Mouse (Mus musculus) lung, embryonic 16.5 days (tissue): Measurements from ENCODE around the gene Gm44502. TPM values are rescaled to one million over a fixed set of nuclear protein-coding genes. Genes with fewer than 3 reads are reported as not detected.

ENCODE experiments used
- ATAC-seq: fragments of 200-750 bp; cut with Nextera tagmentation; 2 replicates; pipeline ENCODE4 v1.8.0; 2017; ENCODE audit warnings: low read depth, mild to moderate bottlenecking, moderate library complexity
- H3K27ac ChIP-seq: fragments of 300-500 bp; sonication (generic); 2 replicates; pipeline ENCODE4 v1.5.1; 2014; ENCODE audit warnings: mild to moderate bottlenecking, control low read depth, low read length
- H3K27me3 ChIP-seq: fragments of 300-500 bp; sonication (generic); 2 replicates; pipeline ENCODE4 v1.6.1; 2014; ENCODE audit warnings: low read depth, low read length, mixed read lengths; ENCODE audit not compliant: control insufficient read depth, insufficient read depth
- H3K36me3 ChIP-seq: fragments of 300-500 bp; sonication (generic); 2 replicates; pipeline ENCODE4 v1.6.1; 2014; ENCODE audit warnings: low read length; ENCODE audit not compliant: control insufficient read depth, insufficient read depth
- H3K4me1 ChIP-seq: fragments of 300-500 bp; sonication (generic); replicated peaks from 2 replicates; pipeline ENCODE4 v1.6.1; 2014; ENCODE audit warnings: low read length, mixed read lengths; ENCODE audit not compliant: control insufficient read depth, insufficient read depth
- H3K4me2 ChIP-seq: fragments of 300-500 bp; sonication (generic); 2 replicates; pipeline ENCODE4 v1.6.1; 2014; ENCODE audit warnings: low read depth, low read length, control low read depth
- H3K4me3 ChIP-seq: fragments of 300-500 bp; sonication (generic); 2 replicates; pipeline ENCODE4 v1.5.1; 2014; ENCODE audit warnings: mild to moderate bottlenecking, low read length, control low read depth
- H3K9ac ChIP-seq: fragments of 300-500 bp; sonication (generic); 2 replicates; pipeline ENCODE4 v1.6.1; 2014; ENCODE audit warnings: low read length, control low read depth
- H3K9me3 ChIP-seq: fragments of 300-500 bp; sonication (generic); 2 replicates; pipeline ENCODE4 v1.6.1; 2016; ENCODE audit warnings: low read length; ENCODE audit not compliant: control insufficient read depth
- WGBS: fragments of 180-500 bp; shearing (Covaris S2); extraction: QIAGEN DNeasy Blood & Tissue Kit; methylation state at CpG from one replicate; pipeline ENCODE4 v1.1.7; 2014; 5-methylcytosine and 5-hydroxymethylcytosine counted together
- polyA plus RNA-seq: library from polyadenylated mRNA; unstranded; fragments of >200 nt; fragmentation: Nextera tagmentation; extraction: Ambion mirVana; gene quantifications from 2 replicates; pipeline ENCODE4 v1.2.1, GENCODE M21; 2015

Gene Gm44502
- polyA plus RNA-seq, 1 experiment from 2014 or later = not detected

GRCm38 (mm10) chr15:89376040-89376439 lies 53.5 kb downstream of the Gm44502 start:
- peaks cover 27% of the 10 kb centered on the region for H3K4me1 ChIP-seq
- 66% methylated on average over 7 of the region's 7 CpGs for whole genome bisulfite sequencing
- no peak overlapping the region for H3K4me3 ChIP-seq
- no peak overlapping the region for H3K4me2 ChIP-seq
- peaks cover 41% of the 10 kb centered on the region for H3K27me3 ChIP-seq
- H3K36me3 ChIP-seq = peaks cover 13% of the 10 kb centered on the region
- no peak overlapping the region for H3K9ac ChIP-seq
- H3K27ac ChIP-seq = no peak overlapping the region
- H3K9me3 ChIP-seq = no peaks in the 10 kb centered on the region
- ATAC-seq = no peak

GRCm38 (mm10) chr15:89374801-89375534 lies 54.5 kb downstream of the Gm44502 start:
- peaks cover 21% of the 10 kb centered on the region for H3K36me3 ChIP-seq
- peaks cover 37% of the 10 kb centered on the region for H3K27me3 ChIP-seq
- WGBS = 90% methylated on average over 17 of the region's 17 CpGs
- H3K9me3 ChIP-seq = no peaks in the 10 kb centered on the region
- H3K4me1 ChIP-seq = peaks cover 27% of the 10 kb centered on the region
- no peak overlapping the region for H3K9ac ChIP-seq
- H3K4me2 ChIP-seq = no peak overlapping the region
- H3K27ac ChIP-seq = no peak overlapping the region
- no peak for ATAC-seq
- H3K4me3 ChIP-seq = no peak overlapping the region

- H3K4me3 ChIP-seq = peak overlapping the region; percentile 81
- no peaks in the 10 kb centered on the region for H3K9me3 ChIP-seq
- peaks cover 25% of the 10 kb centered on the region for H3K4me1 ChIP-seq
- H3K27me3 ChIP-seq = peaks cover 33% of the 10 kb centered on the region
- peaks cover 28% of the 10 kb centered on the region for H3K36me3 ChIP-seq
- 53% methylated on average over 9 of the region's 9 CpGs for WGBS
- peak overlapping the region; percentile 97 for H3K27ac ChIP-seq
- H3K9ac ChIP-seq = peak overlapping the region; percentile 91
- H3K4me2 ChIP-seq = peak overlapping the region; percentile 94
- no peak for ATAC-seq
Measured at GRCm38 (mm10) chr15:89374340-89374739, 55.2 kb downstream of the Gm44502 start.

- ATAC-seq = peak; percentile 85
- peaks cover 22% of the 10 kb centered on the region for H3K4me1 ChIP-seq
- peaks cover 31% of the 10 kb centered on the region for H3K36me3 ChIP-seq
- H3K27me3 ChIP-seq = peaks cover 28% of the 10 kb centered on the region
- WGBS = under 1% methylated on average over 42 of the region's 42 CpGs
- peak within 1 kb of the TSS; percentile 97 for H3K27ac ChIP-seq
- H3K4me3 ChIP-seq = peak within 1 kb of the TSS; percentile 81
- H3K9me3 ChIP-seq = no peaks in the 10 kb centered on the region
- H3K4me2 ChIP-seq = peak within 1 kb of the TSS; percentile 94
- peak within 1 kb of the TSS; percentile 91 for H3K9ac ChIP-seq
Measured at GRCm38 (mm10) chr15:89373762-89374248, 55.7 kb downstream of the Gm44502 start, which contains the start of gene Sco2. TSS of gene Sco2 (minus strand) at chr15:89373846.

- H3K9me3 ChIP-seq = no peaks in the 10 kb centered on the region
- peaks cover 36% of the 10 kb centered on the region for H3K36me3 ChIP-seq
- peaks cover 16% of the 10 kb centered on the region for H3K4me1 ChIP-seq
- peak overlapping the region; percentile 81 for H3K4me3 ChIP-seq
- H3K4me2 ChIP-seq = peak overlapping the region; percentile 94
- peak; percentile 90 for ATAC-seq
- peak overlapping the region; percentile 91 for H3K9ac ChIP-seq
- H3K27me3 ChIP-seq = peaks cover 22% of the 10 kb centered on the region
- peak overlapping the region; percentile 97 for H3K27ac ChIP-seq
- WGBS = 1% methylated on average over 35 of the region's 35 CpGs
Measured at GRCm38 (mm10) chr15:89373027-89373761, 56.3 kb downstream of the Gm44502 start.

GRCm38 (mm10) chr15:89372536-89372935 lies 57.0 kb downstream of the Gm44502 start:
- Histone ChIP-seq H3K9me3 (no peaks in the 10 kb centered on the region), H3K4me3 (peak overlapping the region; percentile 81), H3K9ac (peak overlapping the region; percentile 91), H3K27me3 (peaks cover 15% of the 10 kb centered on the region), H3K4me1 (peaks cover 15% of the 10 kb centered on the region), H3K27ac (no peak overlapping the region), H3K36me3 (peaks cover 42% of the 10 kb centered on the region), H3K4me2 (no peak overlapping the region)
- WGBS = 79% methylated on average over 7 of the region's 7 CpGs
- no peak for ATAC-seq

- H3K4me3 ChIP-seq = no peak overlapping the region
- no peak overlapping the region for H3K4me2 ChIP-seq
- H3K36me3 ChIP-seq = peaks cover 46% of the 10 kb centered on the region
- 90% methylated on average over 13 of the region's 13 CpGs for WGBS
- no peaks in the 10 kb centered on the region for H3K9me3 ChIP-seq
- no peak overlapping the region for H3K27ac ChIP-seq
- H3K4me1 ChIP-seq = peaks cover 13% of the 10 kb centered on the region
- H3K9ac ChIP-seq = no peak overlapping the region
- peaks cover 11% of the 10 kb centered on the region for H3K27me3 ChIP-seq
- no peak for ATAC-seq
Measured at GRCm38 (mm10) chr15:89372068-89372467, 57.4 kb downstream of the Gm44502 start.
